Mouse (Mus musculus) myocyte (in vitro differentiated cells): Measurements from ENCODE around the gene Kat8. TPM values are rescaled to one million over a fixed set of nuclear protein-coding genes. Genes with fewer than 3 reads are reported as not detected.

Experiments used
- H3K27me3 ChIP-seq: one replicate; pipeline ENCODE4 v1.6.1; 2011; ENCODE audit not compliant: control insufficient read depth, insufficient read depth, insufficient read length
- H3K36me3 ChIP-seq: one replicate; pipeline ENCODE4 v1.6.1; 2011; ENCODE audit not compliant: control insufficient read depth, insufficient read depth
- H3K4me2 ChIP-seq: one replicate; pipeline ENCODE4 v1.6.1; 2011; ENCODE audit warnings: low read depth, control low read depth
- H3K4me3 ChIP-seq: one replicate; pipeline ENCODE4 v1.5.1; 2011; ENCODE audit warnings: mild to moderate bottlenecking, control low read depth, moderate library complexity
- H3K79me2 ChIP-seq: one replicate; pipeline ENCODE4 v1.6.1; 2011; ENCODE audit not compliant: control insufficient read depth, insufficient read depth
- H3ac ChIP-seq: one replicate; pipeline ENCODE4 v1.6.1; 2011; ENCODE audit not compliant: control insufficient read depth, insufficient read length
- CEBPB ChIP-seq: IDR thresholded peaks from 2 replicates; pipeline ENCODE4 v1.6.1; 2011; ENCODE audit warnings: mild to moderate bottlenecking, moderate library complexity; ENCODE audit not compliant: poor library complexity, insufficient read depth, severe bottlenecking
- E2F4 ChIP-seq: IDR thresholded peaks from one replicate; pipeline ENCODE4 v1.6.1; 2011; ENCODE audit warnings: mild to moderate bottlenecking, control low read depth, moderate library complexity; ENCODE audit not compliant: insufficient read depth
- MAX ChIP-seq: IDR thresholded peaks from one replicate; pipeline ENCODE4 v1.6.1; 2011; ENCODE audit warnings: low read depth, mild to moderate bottlenecking, control low read depth
- MYOD1 ChIP-seq, 3 experiments: IDR thresholded peaks; one replicate each; pipeline ENCODE4 v1.6.1; 2011; ENCODE audit warnings: control low read depth in 2 of 3, low read depth in 2 of 3, mild to moderate bottlenecking in 2 of 3, moderate library complexity in 1 of 3; ENCODE audit not compliant: insufficient read length in 2 of 3, control insufficient read depth in 1 of 3
- MYOG ChIP-seq, 3 experiments: IDR thresholded peaks; one replicate each; pipeline ENCODE4 v1.6.1; 2011; ENCODE audit warnings: control low read depth in 2 of 3, low read depth in 2 of 3, mild to moderate bottlenecking in 2 of 3; ENCODE audit not compliant: insufficient read length in 2 of 3, control insufficient read depth in 1 of 3, insufficient read depth in 1 of 3
- POLR2A ChIP-seq: IDR thresholded peaks from one replicate; pipeline ENCODE4 v1.6.1; 2011; ENCODE audit warnings: low read depth, mild to moderate bottlenecking, control low read depth, moderate library complexity; ENCODE audit not compliant: insufficient read length
- POLR2AphosphoS2 ChIP-seq: IDR thresholded peaks from one replicate; pipeline ENCODE4 v1.6.1; 2011; ENCODE audit warnings: low read depth, control low read depth; ENCODE audit not compliant: insufficient read length
- REST ChIP-seq: IDR thresholded peaks from one replicate; pipeline ENCODE4 v1.6.1; 2011; ENCODE audit warnings: mild to moderate bottlenecking, control low read depth, moderate library complexity; ENCODE audit not compliant: insufficient read depth, insufficient read length
- SRF ChIP-seq: IDR thresholded peaks from one replicate; pipeline ENCODE4 v1.6.1; 2011; ENCODE audit warnings: low read depth; ENCODE audit not compliant: control insufficient read depth, insufficient read length
- TCF12 ChIP-seq: IDR thresholded peaks from one replicate; pipeline ENCODE4 v1.6.1; 2011; ENCODE audit warnings: mild to moderate bottlenecking, control low read depth; ENCODE audit not compliant: poor library complexity, insufficient read depth, severe bottlenecking
- TCF3 ChIP-seq: IDR thresholded peaks from one replicate; pipeline ENCODE4 v1.6.1; 2011; ENCODE audit warnings: low read depth, control low read depth; ENCODE audit not compliant: insufficient read length
- USF1 ChIP-seq: IDR thresholded peaks from one replicate; pipeline ENCODE4 v1.6.1; 2011; ENCODE audit warnings: low read depth, mild to moderate bottlenecking, control low read depth, moderate library complexity
- polyA plus RNA-seq: library from polyadenylated mRNA; unstranded; fragments of >200 nt; fragmentation: generic; extraction: Trizol; gene quantifications from one replicate; pipeline ENCODE4 v1.2.1, GENCODE M21; 2012; ENCODE audit warnings: missing spikeins

Gene Kat8
- polyA plus RNA-seq, 1 experiment: 26.4 TPM

GRCm38 (mm10) chr7:127874812-127875626 is 37.3 kb upstream of the Kat8 start:
- no peak for TF ChIP-seq TCF12
- no peak for TF ChIP-seq MYOG (IDR thresholded peaks at IDR 0.05; ENCODE audit: control insufficient read depth in 1 of 3, insufficient read depth in 1 of 3, insufficient read length in 2 of 3, low read depth in 2 of 3)
- no peak for TF ChIP-seq SRF
- TF ChIP-seq MYOD1 (IDR thresholded peaks at IDR 0.05; ENCODE audit: control insufficient read depth in 1 of 3, insufficient read length in 2 of 3, low read depth in 2 of 3): no peak
- TF ChIP-seq MAX: no peak
- no peak for TF ChIP-seq E2F4
- no peak for TF ChIP-seq POLR2A
- no peak for TF ChIP-seq POLR2AphosphoS2
- no peak for TF ChIP-seq REST
- TF ChIP-seq CEBPB: no peak
- no peak for TF ChIP-seq USF1
- TF ChIP-seq TCF3: no peak
- peak overlapping the region; percentile 83 for H3ac ChIP-seq
- peak overlapping the region; percentile 98 for H3K4me3 ChIP-seq
- H3K36me3 ChIP-seq: peaks cover 7% of the 10 kb centered on the region
- no peaks in the 10 kb centered on the region for H3K27me3 ChIP-seq
- peak overlapping the region; percentile 84 for H3K4me2 ChIP-seq
- H3K79me2 ChIP-seq: peaks cover 77% of the 10 kb centered on the region

- peaks cover 10% of the 10 kb centered on the region for H3K36me3 ChIP-seq
- peak overlapping the region; percentile 83 for H3ac ChIP-seq
- TF ChIP-seq SRF (peak; percentile 21), MYOG (IDR thresholded peaks at IDR 0.05; ENCODE audit: control insufficient read depth in 1 of 3, insufficient read depth in 1 of 3, insufficient read length in 2 of 3, low read depth in 2 of 3) (peak in 2 of 3 experiments; percentile 2 to 18), CEBPB (no peak), USF1 (no peak), POLR2AphosphoS2 (no peak), E2F4 (no peak), REST (no peak), MAX (no peak), MYOD1 (IDR thresholded peaks at IDR 0.05; ENCODE audit: control insufficient read depth in 1 of 3, insufficient read length in 2 of 3, low read depth in 2 of 3) (peak in 1 of 3 experiments; percentile 15), POLR2A (no peak), TCF12 (no peak), TCF3 (no peak)
- peaks cover 77% of the 10 kb centered on the region for H3K79me2 ChIP-seq
- no peaks in the 10 kb centered on the region for H3K27me3 ChIP-seq
- H3K4me2 ChIP-seq: peak overlapping the region; percentile 84
- H3K4me3 ChIP-seq: peak overlapping the region; percentile 98
These were observed 36.7 kb upstream of the Kat8 start for GRCm38 (mm10) chr7:127875627-127876001.

GRCm38 (mm10) chr7:127876041-127876466 is 36.3 kb upstream of the Kat8 start, which contains the start of gene Zfp646:
Gene Zfp646, plus strand, starts transcription at chr7:127876221.
- peak within 1 kb of the TSS; percentile 98 for H3K4me3 ChIP-seq
- H3K79me2 ChIP-seq: peaks cover 75% of the 10 kb centered on the region
- H3K4me2 ChIP-seq: peak within 1 kb of the TSS; percentile 84
- peaks cover 10% of the 10 kb centered on the region for H3K36me3 ChIP-seq
- H3ac ChIP-seq: peak within 1 kb of the TSS; percentile 83
- H3K27me3 ChIP-seq: no peaks in the 10 kb centered on the region
- TF ChIP-seq MYOD1 (IDR thresholded peaks at IDR 0.05; ENCODE audit: control insufficient read depth in 1 of 3, insufficient read length in 2 of 3, low read depth in 2 of 3) (no peak), MYOG (IDR thresholded peaks at IDR 0.05; ENCODE audit: control insufficient read depth in 1 of 3, insufficient read depth in 1 of 3, insufficient read length in 2 of 3, low read depth in 2 of 3) (no peak), USF1 (no peak), POLR2AphosphoS2 (no peak), CEBPB (no peak), E2F4 (no peak), TCF3 (no peak), POLR2A (no peak)

- Histone ChIP-seq H3K4me2 (peak within 1 kb of the TSS; percentile 81), H3K79me2 (peaks cover 69% of the 10 kb centered on the region), H3K4me3 (peak within 1 kb of the TSS; percentile 98), H3ac (peak within 1 kb of the TSS; percentile 83), H3K36me3 (peaks cover 10% of the 10 kb centered on the region), H3K27me3 (no peaks in the 10 kb centered on the region)
- TF ChIP-seq E2F4 (peak; percentile 7), MAX (no peak), MYOD1 (IDR thresholded peaks at IDR 0.05; ENCODE audit: control insufficient read depth in 1 of 3, insufficient read length in 2 of 3, low read depth in 2 of 3) (peak in 1 of 3 experiments; percentile 27), POLR2AphosphoS2 (peak; percentile 91), CEBPB (no peak), MYOG (IDR thresholded peaks at IDR 0.05; ENCODE audit: control insufficient read depth in 1 of 3, insufficient read depth in 1 of 3, insufficient read length in 2 of 3, low read depth in 2 of 3) (peak in 1 of 3 experiments; percentile 39), POLR2A (peak; percentile 67)
These were observed 35.6 kb upstream of the Kat8 start, which contains the start of gene Zfp668 for GRCm38 (mm10) chr7:127876467-127877348. Gene Zfp668, minus strand, starts transcription at chr7:127876828.
